Mouse (Mus musculus) ES-Bruce4 (cell line): ENCODE results near the gene Ang. TPM values are rescaled to one million over a fixed set of nuclear protein-coding genes. Genes with fewer than 3 reads are reported as not detected.
A peak's percentile ranks its signal among the peaks of the same experiment; 100 is the strongest.

Experiments
- H3K27ac ChIP-seq: 2 replicates; pipeline ENCODE4 v1.5.1; 2012; ENCODE audit warnings: low read length, inconsistent platforms; ENCODE audit not compliant: insufficient read depth
- H3K27me3 ChIP-seq: 2 replicates; pipeline ENCODE4 v1.6.1; 2012; ENCODE audit warnings: mild to moderate bottlenecking, low read length, inconsistent platforms; ENCODE audit not compliant: control insufficient read depth, poor library complexity, insufficient read depth, severe bottlenecking
- H3K36me3 ChIP-seq: 2 replicates; pipeline ENCODE4 v1.6.1; 2012; ENCODE audit warnings: inconsistent platforms, mild to moderate bottlenecking, low read length, moderate library complexity; ENCODE audit not compliant: control insufficient read depth, poor library complexity, insufficient read depth, severe bottlenecking
- H3K4me1 ChIP-seq: one replicate; pipeline ENCODE4 v1.8.1; 2011; ENCODE audit warnings: low read length; ENCODE audit not compliant: control insufficient read depth, insufficient read depth
- H3K4me3 ChIP-seq: 2 replicates; pipeline ENCODE4 v1.5.1; 2011; ENCODE audit warnings: low read depth, mild to moderate bottlenecking, low read length
- H3K9ac ChIP-seq: 2 replicates; pipeline ENCODE4 v1.6.1; 2012; ENCODE audit warnings: low read depth, mild to moderate bottlenecking, inconsistent platforms; ENCODE audit not compliant: poor library complexity, severe bottlenecking
- H3K9me3 ChIP-seq: replicated peaks from 2 replicates; pipeline ENCODE4 v1.6.1; 2012; ENCODE audit warnings: mild to moderate bottlenecking, low read length, inconsistent platforms; ENCODE audit not compliant: control insufficient read depth, poor library complexity, insufficient read depth, severe bottlenecking
- CTCF ChIP-seq: IDR thresholded peaks from one replicate; pipeline ENCODE4 v1.8.1; 2011; ENCODE audit warnings: low read depth, low read length
- EP300 ChIP-seq: IDR thresholded peaks from 2 replicates; pipeline ENCODE4 v1.6.1; 2011; ENCODE audit warnings: low read depth, low read length; ENCODE audit not compliant: insufficient read depth
- POLR2A ChIP-seq: IDR thresholded peaks from one replicate; pipeline ENCODE4 v1.8.1; 2011; ENCODE audit warnings: low read length; ENCODE audit not compliant: insufficient read depth
- polyA plus RNA-seq: library from polyadenylated mRNA; stranded (reverse); fragments of >200 nt; gene quantifications from 2 replicates; pipeline ENCODE4 v1.2.4, GENCODE M21; 2011; ENCODE audit warnings: low read depth; ENCODE audit not compliant: missing spikeins, insufficient read depth, insufficient read length

Gene Ang
- polyA plus RNA-seq, 1 experiment = 3.2 TPM

- H3K4me3 ChIP-seq = no peak overlapping the region
- H3K4me1 ChIP-seq = peaks cover 1% of the 10 kb centered on the region
- no peak overlapping the region for H3K9ac ChIP-seq
- no peaks in the 10 kb centered on the region for H3K36me3 ChIP-seq
- H3K9me3 ChIP-seq = no peaks in the 10 kb centered on the region
- no peak for TF ChIP-seq EP300
- TF ChIP-seq CTCF = no peak
- no peak for TF ChIP-seq POLR2A
- H3K27me3 ChIP-seq = no peaks in the 10 kb centered on the region
- H3K27ac ChIP-seq = no peak overlapping the region
Measured at GRCm38 (mm10) chr14:51085911-51086310, 5.0 kb upstream of the Ang start.

- Histone ChIP-seq H3K9ac (peak overlapping the region; percentile 65), H3K9me3 (no peaks in the 10 kb centered on the region), H3K27me3 (no peaks in the 10 kb centered on the region), H3K4me1 (peaks cover 1% of the 10 kb centered on the region), H3K27ac (peak overlapping the region; percentile 65; the same call in 1 of the 2 replicates), H3K36me3 (no peaks in the 10 kb centered on the region), H3K4me3 (no peak overlapping the region)
- TF ChIP-seq POLR2A (no peak), CTCF (no peak)
Measured at GRCm38 (mm10) chr14:51087762-51088161, 3.2 kb upstream of the Ang start.

- H3K27me3 ChIP-seq = no peaks in the 10 kb centered on the region
- H3K27ac ChIP-seq = peak overlapping the region; percentile 65
- peak overlapping the region; percentile 65 for H3K9ac ChIP-seq
- H3K9me3 ChIP-seq = no peaks in the 10 kb centered on the region
- peak overlapping the region; percentile 95 for H3K4me3 ChIP-seq
- TF ChIP-seq POLR2A (no peak), CTCF (no peak), EP300 (0 out of 2 replicates have a peak, but pooled peaks have one; percentile 2)
- peaks cover 1% of the 10 kb centered on the region for H3K4me1 ChIP-seq
- H3K36me3 ChIP-seq = no peaks in the 10 kb centered on the region
Measured at GRCm38 (mm10) chr14:51088166-51088969, 2.6 kb upstream of the Ang start.

GRCm38 (mm10) chr14:51088970-51089673 is 1.8 kb upstream of the Ang start:
- H3K4me3 ChIP-seq = peak overlapping the region; percentile 95
- no peaks in the 10 kb centered on the region for H3K27me3 ChIP-seq
- peak overlapping the region; percentile 75 for H3K27ac ChIP-seq
- H3K9ac ChIP-seq = peak overlapping the region; percentile 75
- no peaks in the 10 kb centered on the region for H3K4me1 ChIP-seq
- no peak for TF ChIP-seq POLR2A
- TF ChIP-seq EP300 = 0 out of 2 replicates have a peak, but pooled peaks have one; percentile 43
- no peak for TF ChIP-seq CTCF
- no peaks in the 10 kb centered on the region for H3K9me3 ChIP-seq
- no peaks in the 10 kb centered on the region for H3K36me3 ChIP-seq

- TF ChIP-seq CTCF = no peak
- no peak for TF ChIP-seq EP300
- TF ChIP-seq POLR2A = no peak
- Histone ChIP-seq H3K27me3 (no peaks in the 10 kb centered on the region), H3K27ac (peak overlapping the region; percentile 75), H3K9ac (peak overlapping the region; percentile 75), H3K4me3 (peak overlapping the region; percentile 95), H3K4me1 (no peaks in the 10 kb centered on the region), H3K36me3 (no peaks in the 10 kb centered on the region), H3K9me3 (no peaks in the 10 kb centered on the region)
Measured at GRCm38 (mm10) chr14:51089674-51090076, 1.3 kb upstream of the Ang start.
